Mouse (Mus musculus): ENCODE measurements around the gene Ift88.

Gene Ift88

DNA sequence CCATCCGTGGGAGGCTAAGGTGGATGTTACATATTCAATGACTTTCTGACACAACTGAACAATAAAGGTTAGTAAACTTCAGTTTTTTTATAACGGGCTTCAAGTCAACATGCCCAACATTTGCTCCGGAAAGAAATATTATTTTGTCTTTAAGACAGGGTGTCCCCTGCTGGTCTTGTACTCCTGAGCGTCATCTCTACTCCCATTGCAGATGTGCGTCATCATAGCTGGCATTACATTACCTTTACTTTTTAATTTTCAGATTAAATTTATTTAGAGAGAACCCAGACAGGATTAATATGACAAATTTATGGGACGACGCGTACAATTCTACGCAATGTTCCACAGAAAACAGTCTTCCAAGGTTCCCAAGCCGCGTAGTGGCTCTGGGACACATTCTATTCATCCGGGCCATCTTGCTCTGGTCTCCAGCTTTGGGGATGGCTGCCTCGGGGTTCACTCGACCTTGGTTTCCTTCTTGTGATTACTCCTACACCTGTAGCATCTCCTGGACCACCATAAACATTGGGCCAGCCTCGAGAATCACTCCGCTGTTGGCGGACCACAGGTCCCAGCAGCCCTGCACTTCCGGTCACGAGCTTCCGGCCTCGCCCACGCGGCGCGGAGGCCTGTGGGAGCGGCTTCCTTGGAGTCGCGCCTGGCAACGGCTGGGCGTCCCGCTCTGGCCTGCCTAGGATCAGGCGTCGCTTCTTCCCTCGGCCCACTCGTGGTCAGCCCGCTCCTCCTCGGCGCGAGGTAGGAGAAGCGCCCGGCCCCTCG lies at the start of gene Ift88:
Gene Ift88, plus strand, starts transcription at position 631 of the 780 bp plus-strand sequence.
- DNase-seq (ENCODE audit: low read depth, low spot score) = peak; percentile 72

DNA sequence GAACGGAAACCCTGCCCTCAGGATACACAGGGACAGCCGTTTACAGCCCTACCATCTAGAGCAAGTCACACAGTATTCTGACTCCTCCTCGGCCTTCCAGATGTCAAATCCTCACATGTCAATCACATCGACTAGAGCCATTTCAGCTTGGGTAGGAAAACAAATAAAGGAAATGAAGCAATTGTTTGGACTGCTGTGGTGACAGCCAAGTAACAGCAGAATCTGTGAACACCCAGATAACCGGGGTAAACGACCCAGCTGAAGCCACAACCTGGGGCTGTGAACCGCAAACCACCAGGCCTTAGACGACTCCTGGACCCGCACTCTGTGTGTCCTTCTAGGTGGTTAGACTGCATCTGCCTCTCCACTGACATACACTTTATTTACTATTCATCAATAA lies 48.7 kb upstream of the Ift88 start:
- no peak for DNase-seq (ENCODE audit: low read depth, low spot score)

DNA sequence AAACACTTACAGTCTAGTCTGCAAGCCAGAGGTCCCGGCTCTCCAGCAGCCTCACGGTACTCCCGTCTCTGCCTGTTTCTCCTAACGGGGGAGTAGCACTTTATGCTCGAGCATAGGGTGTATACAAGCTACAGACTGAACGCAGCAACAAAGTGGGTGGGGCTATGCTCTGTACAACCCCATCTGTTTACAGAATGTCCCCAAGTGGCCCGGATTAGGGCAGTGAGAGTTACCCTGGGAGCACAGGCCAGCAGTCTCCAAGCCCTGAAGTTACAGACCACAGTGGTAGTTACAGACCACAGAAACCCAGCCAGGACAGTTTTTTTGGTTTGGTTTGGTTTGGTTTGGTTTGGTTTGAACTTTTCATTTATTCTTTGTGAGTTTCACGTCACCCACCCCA lies 47.8 kb upstream of the Ift88 start:
- no peak for DNase-seq (ENCODE audit: low read depth, low spot score)

DNA sequence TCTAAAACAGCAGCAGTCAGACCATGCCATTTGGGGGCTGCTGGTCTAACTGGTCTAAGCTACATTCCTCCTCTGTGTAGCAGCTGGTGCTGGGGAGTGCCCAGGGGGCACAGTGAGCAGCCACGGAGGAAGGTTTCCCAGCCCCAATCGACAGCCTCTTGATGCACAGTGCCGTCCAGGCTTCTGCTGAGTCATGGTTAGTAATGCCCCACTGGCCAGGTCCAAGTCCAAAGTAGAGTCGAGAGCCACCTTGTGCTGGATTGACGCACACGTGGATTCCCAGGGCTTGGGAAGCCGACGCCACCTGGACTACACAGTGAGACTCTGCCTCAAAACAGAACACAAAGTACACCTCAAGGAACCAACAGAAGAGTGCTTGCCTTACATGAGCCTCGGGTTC lies 46.9 kb upstream of the Ift88 start:
- no peak for DNase-seq (ENCODE audit: low read depth, low spot score)

DNA sequence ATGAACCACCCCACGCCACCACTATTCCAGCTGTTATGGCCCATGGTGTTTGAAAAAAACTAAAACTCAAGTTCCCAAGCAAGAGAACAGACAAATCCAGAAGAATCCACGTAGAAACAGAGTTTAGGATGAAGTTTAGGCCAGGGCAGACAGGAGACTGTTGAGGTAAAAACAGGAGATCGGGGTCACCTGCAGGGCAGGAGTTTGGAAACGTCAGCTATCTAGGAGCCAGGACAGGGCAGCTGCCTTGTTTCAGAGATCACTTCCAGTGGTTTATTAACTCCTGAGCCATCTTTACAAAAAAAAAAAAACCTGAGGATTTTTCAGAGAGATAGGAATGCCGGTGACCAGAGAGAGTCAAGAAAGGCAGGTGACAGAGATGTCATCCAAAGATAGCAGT lies 46.3 kb upstream of the Ift88 start:
- DNase-seq (ENCODE audit: low read depth, low spot score) = no peak

DNA sequence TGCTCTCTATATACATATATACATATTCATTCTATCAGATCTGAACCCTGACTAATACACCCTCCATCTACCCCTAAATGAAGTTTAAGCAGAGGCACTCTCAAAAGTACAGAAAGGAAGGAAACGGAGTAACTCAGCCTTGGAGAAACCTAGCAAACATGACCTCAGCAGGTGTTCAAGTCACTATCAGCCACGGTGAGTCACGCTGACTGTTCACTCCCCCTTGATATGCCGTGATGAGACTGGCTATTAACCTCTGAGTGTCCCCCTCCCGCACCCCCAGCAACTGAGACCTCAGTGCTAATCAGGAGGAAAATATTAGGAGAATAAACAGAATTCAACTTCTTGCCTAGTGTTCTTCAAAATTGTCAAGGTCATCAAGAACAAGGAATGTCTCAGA lies 38.2 kb upstream of the Ift88 start:
- no peak for DNase-seq (ENCODE audit: low read depth, low spot score)

- no peak for DNase-seq (ENCODE audit: low read depth, low spot score)
Observed at GRCm38 (mm10) chr14:57386758-57387561, 36.9 kb upstream of the Ift88 start.

- no peak for DNase-seq (ENCODE audit: low read depth, low spot score)
Observed at GRCm38 (mm10) chr14:57391621-57392020, 32.2 kb upstream of the Ift88 start.

GRCm38 (mm10) chr14:57392278-57392677 lies 31.6 kb upstream of the Ift88 start:
- no peak for DNase-seq (ENCODE audit: low read depth, low spot score)

- DNase-seq (ENCODE audit: low read depth, low spot score) = peak; percentile 26
Observed at GRCm38 (mm10) chr14:57395470-57395869, 28.4 kb upstream of the Ift88 start.

DNA sequence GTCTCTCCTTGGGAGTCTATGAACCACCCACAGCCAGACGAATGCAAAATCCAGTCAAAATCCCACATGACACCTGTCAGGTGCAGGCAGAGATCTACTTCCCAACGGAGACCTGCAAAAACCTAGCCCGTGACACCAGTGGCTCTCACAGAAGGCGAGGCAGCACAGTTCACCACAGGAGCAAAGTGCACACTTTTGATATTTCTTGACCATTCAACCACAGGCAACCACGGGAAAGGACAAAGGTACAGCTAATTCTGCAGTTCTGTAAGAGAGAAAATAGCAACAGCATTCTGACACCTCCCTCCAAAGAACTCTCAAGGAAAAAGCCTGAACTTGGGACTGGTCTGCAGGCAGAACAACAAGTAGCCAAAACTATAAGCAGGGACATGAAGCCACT lies 26.6 kb upstream of the Ift88 start:
- DNase-seq (ENCODE audit: low read depth, low spot score) = no peak

GRCm38 (mm10) chr14:57398065-57398757 lies 25.7 kb upstream of the Ift88 start, which contains the start of gene Cryl1:
Cryl1 (minus strand) TSS chr14:57398529.
- peak; percentile 94 for DNase-seq (ENCODE audit: low read depth, low spot score)

- DNase-seq (ENCODE audit: low read depth, low spot score) = no peak
Observed at GRCm38 (mm10) chr14:57398813-57399427, 24.9 kb upstream of the Ift88 start.

DNA sequence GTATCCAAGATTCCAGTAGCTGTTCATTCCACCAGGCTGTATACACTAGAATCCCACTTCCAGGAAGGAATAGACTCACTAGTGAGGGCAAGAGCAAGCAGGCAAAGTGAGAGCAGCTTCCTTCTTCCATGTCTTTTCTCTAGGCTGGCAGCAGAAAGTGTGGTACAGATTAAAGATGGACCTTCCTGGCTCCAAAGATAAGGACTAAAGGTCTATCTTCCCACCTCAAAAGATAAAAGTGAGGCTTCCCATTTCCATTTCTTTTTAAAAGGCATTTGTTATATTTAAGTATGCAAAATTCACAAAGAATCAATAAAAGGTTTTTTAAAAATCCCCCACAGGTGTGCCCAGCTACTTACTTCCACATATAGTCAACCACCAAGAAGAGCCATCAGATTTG lies 21.0 kb upstream of the Ift88 start:
- no peak for DNase-seq (ENCODE audit: low read depth, low spot score)

DNA sequence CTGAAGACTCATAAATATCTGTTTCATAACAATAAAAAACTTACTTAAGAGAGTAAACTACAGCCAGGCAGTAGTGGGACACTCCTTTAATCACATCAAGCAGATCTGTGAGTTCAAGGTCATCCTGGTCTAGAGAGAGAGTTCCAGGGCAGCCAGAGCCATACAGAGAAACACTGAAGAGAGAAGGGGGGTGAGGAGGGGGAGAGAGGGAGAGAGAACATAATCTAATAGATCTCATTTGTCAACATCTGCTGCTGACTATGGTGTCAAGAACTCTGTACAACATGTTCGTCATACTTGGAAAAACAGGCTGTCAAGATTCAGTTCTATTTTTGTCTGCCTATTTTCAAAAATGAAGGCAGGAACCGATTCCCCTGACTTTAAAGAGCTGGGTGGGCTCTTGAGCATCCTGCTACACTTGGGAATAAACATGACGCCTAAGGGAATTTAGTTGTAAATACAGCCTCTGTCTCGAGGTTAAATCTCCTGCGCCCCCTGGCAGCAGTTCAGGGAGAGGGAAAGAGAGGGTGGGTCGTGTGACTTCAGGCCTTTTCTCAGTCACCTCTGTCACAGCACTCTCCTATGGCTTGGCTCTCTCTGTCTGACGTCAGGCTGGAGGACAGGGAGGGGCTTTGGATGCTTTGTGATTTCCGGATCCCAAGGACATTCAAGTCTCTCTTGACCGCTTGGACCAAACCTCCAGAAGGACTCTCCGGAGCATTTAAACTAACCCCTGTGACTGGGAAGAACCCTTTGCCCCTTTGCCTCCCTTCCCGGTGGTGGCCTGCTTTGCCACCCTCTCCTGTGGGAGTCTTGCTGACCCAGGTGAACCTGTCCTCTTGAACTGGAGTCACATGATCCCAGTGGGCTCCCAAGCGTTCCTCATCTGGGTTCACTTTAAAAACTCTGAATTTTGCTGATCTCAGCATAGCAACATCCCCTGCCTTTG lies 16.5 kb upstream of the Ift88 start:
- DNase-seq (ENCODE audit: low read depth, low spot score) = peak; percentile 92

GRCm38 (mm10) chr14:57408100-57408499 lies 15.8 kb upstream of the Ift88 start:
- no peak for DNase-seq (ENCODE audit: low read depth, low spot score)

- peak; percentile 36 for DNase-seq (ENCODE audit: low read depth, low spot score)
Observed at GRCm38 (mm10) chr14:57409106-57409505, 14.8 kb upstream of the Ift88 start.

DNA sequence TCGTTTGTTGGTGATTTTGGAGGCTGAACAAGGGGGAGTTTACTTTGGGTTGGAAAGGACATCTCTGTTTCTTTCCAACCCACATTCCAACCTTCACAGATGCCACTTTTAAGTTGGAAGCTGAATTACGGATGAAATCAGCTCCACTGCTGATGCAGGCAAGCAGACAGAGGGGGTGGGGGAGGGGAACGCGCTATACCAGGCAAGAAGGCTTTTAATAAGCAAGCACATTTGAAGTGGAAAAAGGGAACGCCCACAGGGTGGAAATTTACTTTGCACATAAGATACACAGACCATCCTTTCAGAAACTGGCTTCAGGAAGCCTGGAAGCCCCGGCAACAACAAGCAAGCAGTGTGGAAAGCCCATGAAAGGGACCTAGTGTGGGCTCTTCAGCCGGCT lies 11.7 kb upstream of the Ift88 start:
- DNase-seq (ENCODE audit: low read depth, low spot score) = no peak

GRCm38 (mm10) chr14:57417187-57417586 lies 6.7 kb upstream of the Ift88 start:
- DNase-seq (ENCODE audit: low read depth, low spot score) = no peak

GRCm38 (mm10) chr14:57424212-57424561 lies 325 bp downstream of the Ift88 start:
- DNase-seq (ENCODE audit: low read depth, low spot score) = peak; percentile 5

- DNase-seq (ENCODE audit: low read depth, low spot score) = no peak
Observed at GRCm38 (mm10) chr14:57430451-57430850, 6.6 kb downstream of the Ift88 start.
